Mouse (Mus musculus) ovary, postnatal 10 days (tissue): Measurements from ENCODE around the gene Tox3.

Experiments used
- DNase-seq: peaks from one replicate; pipeline ENCODE4 v3.0.0; 2022; ENCODE audit warnings: low spot score

Tox3 gene

DNA sequence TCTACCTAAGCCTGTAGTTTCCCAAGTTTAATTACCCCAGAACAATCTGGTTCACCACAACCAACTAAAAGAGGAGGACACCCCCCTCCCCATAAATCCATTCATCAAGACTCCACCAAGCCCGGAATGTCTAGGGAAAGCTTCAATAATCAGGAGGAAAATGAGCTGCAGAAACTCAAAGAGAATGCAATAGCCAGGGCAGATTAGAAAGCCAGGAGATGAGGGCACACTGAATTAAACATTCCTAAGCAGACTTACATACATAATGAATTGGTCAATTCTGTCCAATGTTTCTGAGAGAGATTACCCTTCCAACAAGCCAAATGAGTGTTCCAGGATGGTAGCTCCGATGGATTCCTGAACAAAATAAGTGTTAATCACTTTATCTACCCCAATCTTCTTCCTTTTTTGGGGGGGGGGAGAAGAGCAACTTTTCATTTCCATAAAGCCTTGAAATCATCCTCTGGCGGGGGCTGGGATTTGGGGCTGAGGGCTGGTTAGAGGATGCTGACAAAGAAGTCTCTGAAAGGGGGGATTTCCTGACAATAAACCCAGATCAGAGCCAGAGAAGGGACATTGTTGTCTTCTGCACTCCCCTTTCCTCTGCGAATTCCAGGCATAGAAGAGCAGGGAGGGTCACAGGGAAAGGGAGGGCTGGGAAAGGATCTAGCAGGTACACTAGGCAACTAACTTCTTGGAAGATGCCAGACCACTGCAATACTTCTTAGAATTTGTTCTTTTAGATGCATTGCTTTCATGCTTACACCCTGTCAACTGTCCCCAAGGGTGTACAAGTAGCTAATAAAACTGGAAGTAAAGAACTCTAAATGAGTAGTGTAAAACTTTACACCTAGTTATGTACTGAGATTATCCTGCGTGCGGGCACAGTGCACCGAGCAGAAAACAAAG, 17.5 kb downstream of the Tox3 start:
- DNase-seq, result no peak

GRCm38 (mm10) chr8:90323824-90324223, 24.3 kb downstream of the Tox3 start:
- DNase-seq, result no peak

- no peak for DNase-seq
Observed at GRCm38 (mm10) chr8:90322701-90323439, 25.3 kb downstream of the Tox3 start.

- DNase-seq, result no peak
Observed at GRCm38 (mm10) chr8:90321255-90321654, 26.9 kb downstream of the Tox3 start.

DNA sequence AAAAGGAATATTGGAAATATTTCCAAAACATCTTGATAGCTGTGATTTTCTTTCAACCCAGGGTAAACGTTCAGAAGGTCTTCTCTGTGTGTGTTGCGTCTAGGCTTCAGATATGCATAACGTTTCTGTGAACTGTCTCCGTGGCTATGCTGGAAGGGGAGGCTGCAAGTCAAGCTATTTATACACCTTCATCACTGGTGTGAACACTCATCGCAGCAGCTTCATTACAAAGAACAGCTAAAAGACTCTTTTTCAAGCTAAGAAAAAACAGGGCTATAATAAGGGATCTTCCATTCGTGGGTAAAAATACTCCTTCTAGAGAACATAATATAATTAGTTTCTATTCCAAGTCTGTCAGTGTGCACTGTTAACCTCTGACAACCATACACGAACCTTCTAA, 33.8 kb downstream of the Tox3 start:
- no peak for DNase-seq

DNA sequence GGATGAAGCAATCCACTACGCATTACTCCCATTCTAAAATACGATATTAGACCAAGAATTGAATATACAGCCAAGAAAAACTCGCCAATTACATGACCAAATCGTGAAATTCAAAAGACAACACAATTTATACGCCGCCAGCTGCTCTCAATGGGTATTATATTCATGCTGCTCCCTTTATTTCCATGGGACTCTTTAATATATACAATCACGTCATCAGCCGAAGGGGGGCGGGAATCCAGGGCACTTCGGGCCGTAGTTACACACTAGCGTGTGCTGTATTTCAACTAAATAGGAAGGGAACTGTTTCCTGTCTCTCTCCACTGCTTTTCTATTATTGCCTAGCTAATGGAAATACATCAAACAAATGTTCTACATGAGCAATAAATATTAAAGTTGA, 45.2 kb downstream of the Tox3 start:
- DNase-seq, result no peak

GRCm38 (mm10) chr8:90302252-90302651, 45.9 kb downstream of the Tox3 start:
- no peak for DNase-seq

GRCm38 (mm10) chr8:90301543-90301942, 46.6 kb downstream of the Tox3 start:
- no peak for DNase-seq

- DNase-seq, result no peak
Observed at GRCm38 (mm10) chr8:90300973-90301372, 47.2 kb downstream of the Tox3 start.

GRCm38 (mm10) chr8:90294061-90294460, 54.1 kb downstream of the Tox3 start:
- DNase-seq, result no peak

GRCm38 (mm10) chr8:90290811-90291210, 57.3 kb downstream of the Tox3 start:
- DNase-seq, result no peak

- no peak for DNase-seq
Observed at GRCm38 (mm10) chr8:90276722-90277121, 71.4 kb downstream of the Tox3 start.

- DNase-seq, result no peak
Observed at GRCm38 (mm10) chr8:90273182-90273581, 75.0 kb downstream of the Tox3 start.

DNA sequence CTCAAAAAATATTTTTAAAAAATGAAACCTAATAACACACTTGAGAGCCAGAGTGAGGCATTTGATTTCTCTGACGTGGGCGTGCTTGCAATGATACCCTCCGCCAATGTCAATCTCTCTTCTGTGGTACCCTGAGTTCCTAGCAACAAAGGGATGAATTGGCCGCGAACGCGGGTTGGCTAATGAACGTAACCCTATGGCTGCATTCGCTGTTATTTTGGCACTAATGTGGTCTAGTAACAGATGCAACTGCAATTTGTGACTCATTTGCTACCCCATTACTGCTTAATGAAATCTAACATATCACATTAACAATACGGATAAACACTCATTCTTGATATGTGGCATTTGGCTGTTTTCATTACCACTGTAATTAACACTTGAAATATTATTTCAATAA, 76.2 kb downstream of the Tox3 start:
- no peak for DNase-seq

GRCm38 (mm10) chr8:90267698-90268256, 80.4 kb downstream of the Tox3 start:
- DNase-seq, result no peak

DNA sequence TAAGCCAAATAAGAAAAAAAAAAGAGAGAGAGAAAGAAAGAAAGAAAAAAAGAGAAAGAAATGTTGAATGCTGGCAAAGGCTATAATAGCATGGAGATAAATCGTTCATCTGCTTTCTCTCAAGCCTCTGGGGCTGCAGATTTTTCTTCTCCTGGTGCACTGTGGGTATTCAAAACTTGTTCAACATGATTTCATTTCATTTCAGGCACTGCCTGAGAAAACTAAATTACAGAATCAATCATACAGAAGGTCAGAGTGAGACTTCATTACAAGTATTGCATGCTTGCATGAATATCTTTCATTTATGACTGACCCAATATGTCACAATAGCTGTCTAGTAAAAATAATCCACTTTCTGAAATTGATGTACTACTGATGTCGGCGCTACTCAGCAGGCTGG, 81.2 kb downstream of the Tox3 start:
- DNase-seq, result no peak

DNA sequence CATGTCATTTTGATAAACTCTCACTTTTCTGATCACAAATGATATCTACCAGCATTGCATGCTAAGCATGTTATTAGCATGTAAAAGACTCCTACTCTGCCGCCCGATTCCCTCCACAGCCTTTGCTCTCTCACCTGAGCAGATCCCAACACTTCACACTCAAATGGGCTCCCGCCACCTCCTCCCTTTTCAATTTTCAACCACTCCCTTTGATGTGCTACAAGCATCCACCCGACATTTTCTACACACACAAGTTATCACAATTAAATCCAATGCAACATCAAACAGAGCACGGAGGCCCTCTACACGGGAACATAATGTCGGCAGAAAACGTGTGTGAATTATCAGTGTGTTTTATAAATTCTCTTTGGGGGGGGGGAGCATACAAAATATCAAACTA, 81.9 kb downstream of the Tox3 start:
- no peak for DNase-seq

GRCm38 (mm10) chr8:90254158-90254867, 93.8 kb downstream of the Tox3 start:
- DNase-seq, result no peak

- no peak for DNase-seq
Observed at GRCm38 (mm10) chr8:90246357-90246756, 101.8 kb downstream of the Tox3 start.

- DNase-seq, result no peak
Observed at GRCm38 (mm10) chr8:90245828-90246227, 102.3 kb downstream of the Tox3 start.

DNA sequence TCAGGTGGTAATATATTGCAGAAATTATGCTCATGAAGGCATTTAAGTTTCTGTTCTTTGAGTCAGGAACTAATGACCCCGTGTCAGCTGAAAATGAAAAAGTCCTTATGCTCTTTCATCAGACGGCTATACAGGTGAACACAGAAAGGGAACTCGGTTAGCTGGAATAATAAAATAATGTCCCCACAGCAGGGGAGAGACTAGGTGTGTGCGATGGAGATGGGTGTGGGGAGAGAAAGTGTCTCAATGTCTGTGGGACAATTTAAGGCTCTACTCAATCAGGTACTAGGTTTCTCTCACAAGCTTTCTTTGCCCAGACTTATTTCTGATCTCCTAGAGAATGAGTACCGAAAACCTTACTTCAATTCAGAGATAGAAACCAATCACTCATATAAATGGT, 103.0 kb downstream of the Tox3 start:
- DNase-seq, result no peak

DNA sequence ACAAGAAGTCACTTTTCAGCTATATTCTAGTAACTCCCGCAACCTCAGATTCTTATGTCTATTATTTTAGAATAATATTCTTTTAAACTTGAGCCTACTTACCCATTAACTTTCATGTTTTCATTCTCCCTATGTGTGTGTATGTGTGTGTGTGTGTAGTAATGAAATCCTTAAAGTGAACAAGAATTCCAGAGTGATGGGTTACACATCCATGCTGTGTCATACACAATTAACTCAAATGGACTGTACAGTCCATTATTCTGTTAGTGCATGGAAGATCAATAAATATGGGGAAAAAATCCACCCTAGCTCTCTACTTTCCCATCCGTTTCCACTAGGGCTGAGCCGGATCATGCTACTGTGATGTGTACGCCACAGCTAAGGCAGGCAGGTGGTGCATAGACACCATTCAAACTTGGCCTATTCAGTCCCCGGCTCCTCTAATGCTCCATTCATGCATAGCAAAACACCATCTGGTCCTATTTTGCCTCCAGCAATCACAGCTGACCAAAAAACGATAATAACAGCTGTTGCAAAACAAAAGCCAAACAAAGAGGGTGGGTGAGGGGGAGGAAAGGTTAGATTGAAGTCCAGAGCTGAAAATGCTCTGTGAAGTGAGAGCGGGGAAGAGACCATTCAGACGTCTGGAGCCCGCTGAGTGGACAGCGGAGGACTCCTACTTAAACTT, 103.5 kb downstream of the Tox3 start:
- no peak for DNase-seq
